Mouse (Mus musculus): ENCODE measurements around the gene Pxylp1. TPM values are rescaled to one million over a fixed set of nuclear protein-coding genes. Genes with fewer than 3 reads are reported as not detected.

The Pxylp1 gene
- total and polyA plus RNA-seq, 2 experiments = 5.5 to 7.2 TPM

- H3K27me3 ChIP-seq (ENCODE audit: control insufficient read depth, insufficient read depth, low read length) = 0 out of 2 replicates have a peak, but pooled peaks cover 5% of the 10 kb centered on the region
- DNase-seq (ENCODE audit: extremely low read depth, low read depth, low spot score) = no peak
- WGBS = 80% methylated on average over 5 of the region's 5 CpGs
- no peak overlapping the region for H3K9ac ChIP-seq (ENCODE audit: low read depth, low read length)
- H3K4me1 ChIP-seq (ENCODE audit: control insufficient read depth, insufficient read depth, low read length) = no peaks in the 10 kb centered on the region; the same call in 1 of the 2 replicates
- no peak overlapping the region for H3K4me3 ChIP-seq (ENCODE audit: insufficient read depth, low read depth, low read length)
- no peaks in the 10 kb centered on the region for H3K79me2 ChIP-seq (ENCODE audit: control insufficient read depth, insufficient read depth, low read length)
- no peaks in the 10 kb centered on the region for H3K36me3 ChIP-seq (ENCODE audit: control insufficient read depth, insufficient read depth, low read length)
- no peak overlapping the region for H3K27ac ChIP-seq (replicated peaks; ENCODE audit: insufficient read depth, low read depth, low read length)
- no peak for TF ChIP-seq POLR2A (IDR thresholded peaks at IDR 0.05; ENCODE audit: extremely low read depth, insufficient read depth, low read length)
- TF ChIP-seq CTCF (IDR thresholded peaks at IDR 0.05; ENCODE audit: low read depth, low read length) = no peak
Observed at GRCm38 (mm10) chr9:96783258-96783657, 109.2 kb downstream of the Pxylp1 start.

GRCm38 (mm10) chr9:96782062-96782461, 110.4 kb downstream of the Pxylp1 start:
- Histone ChIP-seq H3K79me2 (ENCODE audit: control insufficient read depth, insufficient read depth, low read length) (no peaks in the 10 kb centered on the region), H3K27ac (replicated peaks; ENCODE audit: insufficient read depth, low read depth, low read length) (no peak overlapping the region), H3K9ac (ENCODE audit: low read depth, low read length) (no peak overlapping the region), H3K36me3 (ENCODE audit: control insufficient read depth, insufficient read depth, low read length) (no peaks in the 10 kb centered on the region), H3K27me3 (ENCODE audit: control insufficient read depth, insufficient read depth, low read length) (0 out of 2 replicates have a peak, but pooled peaks cover 5% of the 10 kb centered on the region), H3K4me1 (ENCODE audit: control insufficient read depth, insufficient read depth, low read length) (no peaks in the 10 kb centered on the region; the same call in 1 of the 2 replicates), H3K4me3 (ENCODE audit: insufficient read depth, low read depth, low read length) (no peak overlapping the region)
- no peak for DNase-seq (ENCODE audit: extremely low read depth, low read depth, low spot score)
- TF ChIP-seq CTCF (IDR thresholded peaks at IDR 0.05; ENCODE audit: low read depth, low read length) = no peak
- no peak for TF ChIP-seq POLR2A (IDR thresholded peaks at IDR 0.05; ENCODE audit: extremely low read depth, insufficient read depth, low read length)
- 82% methylated on average over 8 of the region's 8 CpGs for WGBS

Other genes starting within 250 kb of the Pxylp1 start
- 12.4 and 13.6 TPM in 2 replicates for gene Zbtb38, start 139.8 kb downstream of the Pxylp1 start, total RNA-seq (2014; rRNA removed)
- 2.9 and 3.6 TPM in 2 replicates for gene Zbtb38, start 139.8 kb downstream of the Pxylp1 start, polyA plus RNA-seq (2012; rRNA removed)
- 1.5 and 2.1 TPM in 2 replicates for gene Spsb4, start 126.2 kb upstream of the Pxylp1 start, total RNA-seq (2014; rRNA removed)
- gene Spsb4, start 126.2 kb upstream of the Pxylp1 start, polyA plus RNA-seq (2012; rRNA removed) = 2.9 and 3.5 TPM in 2 replicates
- gene Slc25a36, start 218.5 kb upstream of the Pxylp1 start, total RNA-seq (2014; rRNA removed) = 8.3 and 10.9 TPM in 2 replicates
- gene Slc25a36, start 218.5 kb upstream of the Pxylp1 start, polyA plus RNA-seq (2012; rRNA removed) = 0.41 and 0.95 TPM in 2 replicates